Mouse (Mus musculus) retina, embryonic 14.5 days (tissue): Measurements from ENCODE around the gene 2310034G01Rik.

Source experiments
- DNase-seq: peaks from one replicate; pipeline ENCODE4 v3.0.0-alpha.2; 2015; ENCODE audit warnings: low spot score

The 2310034G01Rik gene

DNA sequence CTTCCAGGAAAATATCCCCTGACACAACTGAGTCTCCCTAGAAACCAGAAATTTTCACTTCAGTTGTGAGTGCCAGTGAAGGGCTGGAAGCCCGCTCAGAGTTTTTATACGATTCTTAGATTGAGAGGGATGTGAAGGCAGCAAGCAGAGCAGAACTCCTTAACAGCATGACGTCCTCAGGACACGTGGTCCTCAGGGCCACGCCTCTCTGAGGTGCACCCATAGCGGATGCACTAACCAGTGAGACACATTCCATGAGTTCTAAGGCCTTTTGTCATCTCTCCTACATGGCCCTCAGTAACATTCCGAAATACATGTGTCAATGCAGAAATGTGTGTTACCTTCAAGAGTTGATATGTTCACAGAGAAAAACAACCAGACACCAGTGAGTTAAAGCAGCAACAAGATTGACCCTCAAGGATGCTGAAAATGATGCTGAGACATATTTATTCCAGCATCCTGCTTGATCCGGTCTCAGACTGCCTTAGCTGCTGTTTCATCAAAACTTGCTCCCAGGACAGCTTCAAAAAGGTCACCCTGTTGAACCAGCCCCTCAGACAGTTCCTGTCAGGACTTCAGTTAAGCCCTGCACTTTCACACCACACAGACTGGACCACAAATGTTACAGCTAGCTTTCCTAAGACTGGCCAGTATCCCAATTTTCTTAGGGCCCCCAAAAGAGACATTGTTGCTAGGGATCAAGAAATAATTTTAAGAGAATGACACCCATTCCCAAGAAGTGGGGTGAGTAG lies 49.6 kb downstream of the 2310034G01Rik start:
- no peak for DNase-seq
